Mouse (Mus musculus) MEL (cell line): ENCODE measurements around the gene Alg12.

ENCODE experiments used
- CHD2 ChIP-seq: IDR thresholded peaks from 2 replicates; pipeline ENCODE4 v1.6.1; 2011; ENCODE audit warnings: low read length, improper control_type of control experiment
- CTCF ChIP-seq, 3 experiments: IDR thresholded peaks in 2 of 3; conservative IDR thresholded peaks in 1 of 3; 2 replicates each; pipeline ENCODE4 v1.5.1; 2011 to 2012; ENCODE audit warnings: low read length in 3 of 3, low read depth in 2 of 3, mild to moderate bottlenecking in 2 of 3, improper control_type of control experiment in 1 of 3, inconsistent platforms in 1 of 3, mixed read lengths in 1 of 3, moderate library complexity in 1 of 3; ENCODE audit not compliant: control insufficient read depth in 1 of 3, insufficient read depth in 1 of 3, poor library complexity in 1 of 3, severe bottlenecking in 1 of 3
- EP300 ChIP-seq, 2 experiments: IDR thresholded peaks; 2 replicates each; pipeline ENCODE4 v1.6.1; 2011; ENCODE audit warnings: improper control_type of control experiment in 2 of 2, low read length in 2 of 2, low read depth in 1 of 2, mild to moderate bottlenecking in 1 of 2
- HCFC1 ChIP-seq: IDR thresholded peaks from 2 replicates; pipeline ENCODE4 v1.6.1; 2012; ENCODE audit warnings: low read depth, mild to moderate bottlenecking, inconsistent platforms, low read length, improper control_type of control experiment, moderate library complexity
- KAT2A ChIP-seq: conservative IDR thresholded peaks from 2 replicates; pipeline ENCODE4 v1.6.1; 2012; ENCODE audit warnings: low read depth, low read length, improper control_type of control experiment, inconsistent platforms
- MAFK ChIP-seq: IDR thresholded peaks from 2 replicates; pipeline ENCODE4 v1.6.1; 2011; ENCODE audit warnings: low read depth, mild to moderate bottlenecking, low read length, improper control_type of control experiment, borderline replicate concordance
- MYC ChIP-seq: IDR thresholded peaks from 2 replicates; pipeline ENCODE4 v1.6.1; 2011; ENCODE audit warnings: low read depth, mild to moderate bottlenecking, low read length, improper control_type of control experiment, moderate library complexity
- NELFE ChIP-seq: IDR thresholded peaks from 2 replicates; pipeline ENCODE4 v1.6.1; 2011; ENCODE audit warnings: low read depth, low read length, improper control_type of control experiment
- POLR2AphosphoS2 ChIP-seq: IDR thresholded peaks from 2 replicates; pipeline ENCODE4 v1.6.1; 2011; ENCODE audit warnings: low read length, improper control_type of control experiment
- SIN3A ChIP-seq: IDR thresholded peaks from 2 replicates; pipeline ENCODE4 v1.6.1; 2012; ENCODE audit warnings: low read length, improper control_type of control experiment, inconsistent platforms
- USF2 ChIP-seq, 2 experiments: IDR thresholded peaks; 2 replicates each; pipeline ENCODE4 v1.6.1; 2011 to 2012; ENCODE audit warnings: improper control_type of control experiment in 2 of 2, low read length in 2 of 2, borderline replicate concordance in 1 of 2, inconsistent platforms in 1 of 2, low read depth in 1 of 2, mild to moderate bottlenecking in 1 of 2; ENCODE audit not compliant: insufficient read depth in 1 of 2
- ZC3H11A ChIP-seq: IDR thresholded peaks from 2 replicates; pipeline ENCODE4 v1.6.1; 2012; ENCODE audit warnings: low read depth, mild to moderate bottlenecking, inconsistent platforms, low read length, improper control_type of control experiment
- ZMIZ1 ChIP-seq: IDR thresholded peaks from 2 replicates; pipeline ENCODE4 v1.6.1; 2012; ENCODE audit warnings: low read depth, mild to moderate bottlenecking, inconsistent platforms, low read length, improper control_type of control experiment, moderate library complexity

DNA sequence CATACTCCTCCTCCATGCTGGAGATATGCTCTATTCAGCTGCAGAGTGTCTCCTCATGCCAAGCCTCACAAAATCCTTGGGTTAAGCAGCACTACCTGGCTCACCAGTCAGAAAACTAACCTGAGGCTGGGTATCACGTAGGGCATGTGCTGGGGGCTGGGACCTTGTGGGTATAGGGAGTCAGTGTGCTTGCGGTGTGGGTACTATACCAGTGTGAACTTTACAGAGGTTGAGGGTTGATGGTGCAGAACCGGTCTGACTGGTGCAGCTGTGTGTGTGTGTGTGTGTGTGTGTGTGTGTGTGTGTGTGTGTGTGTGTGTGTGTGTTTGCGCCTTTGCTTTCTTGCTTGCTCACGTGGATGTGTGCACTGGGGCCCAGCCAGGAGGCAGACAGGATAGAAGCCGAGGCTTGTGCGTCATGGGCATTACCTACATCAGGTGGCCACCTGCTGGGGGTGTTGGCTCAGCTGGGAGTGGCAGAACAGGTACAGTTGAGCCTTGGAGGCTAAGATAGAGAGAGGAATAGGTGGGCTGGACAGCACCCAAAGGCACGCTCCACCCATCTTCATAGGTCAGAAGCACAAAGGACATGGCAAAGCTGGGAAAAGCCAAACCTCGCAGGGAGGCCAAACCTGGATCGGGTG is 32.5 kb upstream of the Alg12 start:
- no peak for TF ChIP-seq POLR2AphosphoS2
- no peak for TF ChIP-seq CTCF (IDR thresholded peaks at IDR 0.05 in 2 of 3, conservative IDR thresholded peaks at IDR 0.05 in 1 of 3; ENCODE audit: control insufficient read depth in 1 of 3, insufficient read depth in 1 of 3, low read depth in 2 of 3, low read length in 3 of 3, poor library complexity in 1 of 3, severe bottlenecking in 1 of 3)
- TF ChIP-seq MYC = no peak
- no peak for TF ChIP-seq NELFE
- TF ChIP-seq MAFK = no peak
- no peak for TF ChIP-seq HCFC1
- TF ChIP-seq EP300 (IDR thresholded peaks at IDR 0.05; ENCODE audit: low read depth in 1 of 2, low read length in 2 of 2) = no peak
- TF ChIP-seq USF2 (IDR thresholded peaks at IDR 0.05; ENCODE audit: borderline replicate concordance in 1 of 2, insufficient read depth in 1 of 2, low read depth in 1 of 2, low read length in 2 of 2) = no peak
- no peak for TF ChIP-seq CHD2
- TF ChIP-seq ZC3H11A = no peak
- no peak for TF ChIP-seq SIN3A
- no peak for TF ChIP-seq ZMIZ1
- TF ChIP-seq KAT2A = no peak
